Mouse (Mus musculus) layer of hippocampus, postnatal 36 days (tissue): ENCODE data around the gene Gm21992. TPM values are rescaled to one million over a fixed set of nuclear protein-coding genes. Genes with fewer than 3 reads are reported as not detected.
"Not testable (repeated sequence)": the region's sequence is repeated elsewhere in the genome, so short reads cannot be mapped to it uniquely, and the experiment has no call there.

Source experiments
- DNase-seq, 2 experiments: peaks; one replicate each; pipeline ENCODE4 v3.0.0; 2022
- total RNA-seq, 2 experiments: library from RNA; stranded (reverse); gene quantifications; 2 replicates each; pipeline ENCODE4 v1.2.3; 2021

Gene Gm21992
- total RNA-seq, 2 experiments from 2014 or later, result 17.3 to 19.8 TPM

- DNase-seq, result not testable (repeated sequence)
Measured at GRCm38 (mm10) chr19:4812334-4812949, 1.0 kb upstream of the Gm21992 start.

DNA sequence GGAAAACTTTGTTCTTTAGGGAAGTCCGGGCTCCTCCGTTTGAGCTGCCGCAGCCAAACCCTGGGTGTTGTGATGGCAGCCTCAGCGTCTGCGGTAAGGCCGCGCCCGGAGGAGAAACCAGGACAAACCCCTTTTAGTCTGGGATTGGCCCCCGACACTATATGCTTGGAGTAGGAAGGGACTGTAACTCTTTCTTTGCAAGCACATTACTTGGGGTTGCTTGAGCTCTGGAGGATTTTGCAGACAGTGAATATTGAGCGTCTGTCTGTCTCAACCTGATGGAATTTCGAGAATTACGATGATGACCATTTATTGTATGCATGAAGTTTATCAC lies 464 bp upstream of the Gm21992 start:
- no peak for DNase-seq

DNA sequence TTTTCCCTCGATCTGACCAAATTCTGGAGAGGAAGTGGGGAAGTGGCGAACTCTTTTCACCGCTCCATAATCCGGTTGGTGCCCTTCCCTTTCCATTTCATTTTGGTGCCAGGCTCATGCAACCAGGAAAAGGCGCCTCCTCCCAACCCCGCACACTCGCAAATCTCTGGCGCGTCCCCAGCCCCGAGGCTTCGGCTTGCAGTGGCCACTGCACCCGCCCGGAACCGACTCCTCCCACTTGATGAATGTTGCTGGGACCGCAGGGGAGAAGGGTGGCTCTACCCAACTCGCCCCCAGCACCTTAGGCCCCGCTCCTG lies 708 bp downstream of the Gm21992 start:
- DNase-seq, result no peak

- no peak for DNase-seq
Measured at GRCm38 (mm10) chr19:4810309-4810708, 1.1 kb downstream of the Gm21992 start.

DNA sequence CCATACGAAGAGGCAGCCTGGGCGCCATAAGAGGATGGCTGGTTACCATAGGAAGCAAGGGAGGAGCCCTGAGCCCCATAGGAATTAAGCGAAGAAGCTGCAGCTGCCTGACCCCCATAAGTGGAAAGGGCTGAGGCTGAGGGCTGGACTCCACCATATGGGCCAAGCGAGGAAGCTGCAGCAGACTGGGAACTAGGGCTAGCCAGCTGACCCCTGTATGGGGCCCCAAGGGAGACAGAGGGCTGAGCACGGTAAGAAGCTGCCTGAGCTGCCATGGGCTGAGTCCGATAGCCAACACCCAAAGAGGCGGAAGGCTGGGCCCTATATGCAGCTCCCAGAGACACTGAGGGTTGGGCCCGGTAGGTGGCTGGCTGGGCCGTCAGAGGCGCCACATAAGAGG lies 8.1 kb downstream of the Gm21992 start:
- no peak for DNase-seq

DNA sequence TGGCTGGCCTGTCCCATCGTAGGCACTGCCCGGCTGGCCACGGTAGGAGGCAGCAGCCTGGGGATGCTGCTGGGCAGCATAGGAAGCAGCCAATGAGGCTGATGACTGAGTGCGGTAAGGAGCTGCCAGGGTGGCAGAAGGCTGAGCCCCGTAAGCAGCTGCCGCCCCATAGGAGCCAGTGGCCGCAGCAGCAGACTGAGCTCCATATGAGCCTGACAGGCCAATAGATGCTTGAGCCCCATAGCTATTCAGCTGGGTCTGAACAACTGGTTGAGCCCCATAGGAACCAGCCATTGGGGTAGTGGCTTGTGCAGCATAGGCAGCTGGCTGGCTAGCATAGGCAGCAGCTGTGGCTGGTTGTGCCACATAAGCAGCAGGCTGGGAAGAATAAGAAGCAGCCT lies 8.7 kb downstream of the Gm21992 start:
- DNase-seq, result no peak

GRCm38 (mm10) chr19:4799083-4799482 lies 12.3 kb downstream of the Gm21992 start:
- no peak for DNase-seq

DNA sequence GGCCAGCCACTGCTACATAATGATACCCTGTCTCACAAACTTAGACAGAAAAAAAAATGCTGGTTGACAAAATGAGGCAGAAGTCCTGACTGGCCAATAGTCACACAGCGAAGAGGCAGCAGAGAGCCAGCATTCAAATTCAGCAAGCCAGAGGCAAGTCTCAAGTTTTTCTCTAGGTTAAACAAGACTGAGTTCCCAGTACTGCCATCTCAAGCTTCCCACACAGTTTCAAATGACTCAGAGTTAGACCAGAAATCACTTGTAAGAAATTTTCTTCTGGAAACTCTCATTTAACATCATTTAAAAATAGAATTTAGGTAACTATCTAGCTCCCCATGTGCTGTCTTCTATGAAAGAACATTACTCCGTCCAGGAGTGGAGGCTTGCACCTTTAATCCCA lies 13.6 kb downstream of the Gm21992 start:
- no peak for DNase-seq

DNA sequence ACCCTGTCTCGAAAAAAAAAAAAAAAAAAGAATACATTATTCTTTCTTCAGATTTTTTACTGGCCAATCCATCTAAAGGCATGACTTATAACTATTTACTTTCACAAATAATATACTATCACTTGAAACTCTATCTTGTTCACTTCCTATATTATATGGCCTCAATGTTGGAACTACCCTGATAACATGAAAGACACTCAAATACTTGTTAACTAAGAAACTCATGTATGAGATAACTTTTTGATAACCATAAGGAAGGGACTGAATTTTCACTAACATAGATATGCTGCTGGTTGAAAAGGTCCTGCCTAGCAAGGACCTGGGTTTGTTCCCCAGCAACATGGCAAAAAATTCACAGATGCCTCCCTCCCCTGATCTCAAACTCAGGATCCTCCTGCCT lies 15.5 kb downstream of the Gm21992 start:
- no peak for DNase-seq

- peak; percentile 96 to 97 for DNase-seq
Measured at GRCm38 (mm10) chr19:4793831-4794422, 17.5 kb downstream of the Gm21992 start, which contains the start of gene Rbm4. TSS of gene Rbm4 (minus strand) at chr19:4793901.

- no peak for DNase-seq
Measured at GRCm38 (mm10) chr19:4793281-4793830, 18.1 kb downstream of the Gm21992 start.

GRCm38 (mm10) chr19:4786313-4786712 lies 25.1 kb downstream of the Gm21992 start:
- DNase-seq, result no peak

GRCm38 (mm10) chr19:4785206-4785605 lies 26.2 kb downstream of the Gm21992 start:
- DNase-seq, result no peak

GRCm38 (mm10) chr19:4782891-4783290 lies 28.5 kb downstream of the Gm21992 start:
- DNase-seq, result no peak

GRCm38 (mm10) chr19:4772785-4773184 lies 38.6 kb downstream of the Gm21992 start:
- DNase-seq, result no peak

DNA sequence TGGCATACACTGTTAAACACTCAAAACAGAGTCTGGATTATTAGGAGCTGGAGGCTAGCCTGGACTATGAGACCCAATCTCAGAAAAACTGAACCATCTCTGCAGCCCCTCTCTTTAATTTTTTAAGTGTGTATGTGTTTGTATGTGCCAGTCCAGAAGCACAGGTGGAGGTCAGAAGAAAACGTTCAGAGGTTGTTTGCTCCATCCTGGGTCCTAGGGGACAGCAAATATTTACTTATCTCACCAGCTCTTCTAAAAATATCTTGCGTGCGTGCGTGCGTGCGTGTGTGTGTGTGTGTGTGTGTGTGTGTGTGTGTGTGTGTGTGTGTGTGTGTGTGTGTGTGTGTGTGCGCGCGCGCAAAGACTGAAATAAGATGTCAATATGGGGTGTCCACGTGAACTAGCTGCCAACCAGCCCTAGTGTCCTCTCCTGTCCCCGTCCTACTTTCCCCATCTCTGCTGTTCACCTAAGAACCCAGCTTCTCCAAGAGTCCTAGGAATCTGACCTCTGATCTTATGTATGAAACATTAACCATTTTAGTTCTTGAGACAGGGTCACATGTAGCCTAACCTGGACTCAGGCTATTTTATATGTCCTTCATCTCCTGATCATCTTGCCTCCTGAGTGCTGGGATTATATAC lies 43.8 kb downstream of the Gm21992 start:
- no peak for DNase-seq

GRCm38 (mm10) chr19:4762876-4763275 lies 48.5 kb downstream of the Gm21992 start:
- no peak for DNase-seq

- not testable (repeated sequence) for DNase-seq
Measured at GRCm38 (mm10) chr19:4760544-4760943, 50.9 kb downstream of the Gm21992 start.

DNA sequence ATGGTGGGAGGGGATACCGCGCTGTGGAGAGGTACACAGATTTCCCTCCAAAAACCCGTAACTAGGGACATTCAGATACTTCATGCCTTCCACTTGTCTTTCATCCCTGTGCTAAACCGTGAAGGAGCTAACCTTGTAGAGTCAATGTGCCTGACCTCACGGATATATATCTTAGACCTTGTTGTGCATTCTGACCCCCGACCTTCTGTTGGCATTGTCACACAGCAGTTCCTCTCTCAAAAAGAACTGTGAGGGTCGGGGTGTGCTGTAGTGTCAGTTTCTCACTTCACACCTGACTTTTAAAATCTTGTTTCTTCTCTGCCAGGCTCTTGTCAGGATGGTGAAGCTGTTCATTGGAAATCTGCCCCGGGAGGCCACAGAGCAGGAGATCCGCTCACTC lies 54.5 kb downstream of the Gm21992 start:
- DNase-seq, result no peak

- DNase-seq, result peak; percentile 96 to 97
Measured at GRCm38 (mm10) chr19:4756193-4756911, 55.1 kb downstream of the Gm21992 start, which contains the start of gene Rbm4b. TSS of gene Rbm4b (plus strand) at chr19:4756497.

DNA sequence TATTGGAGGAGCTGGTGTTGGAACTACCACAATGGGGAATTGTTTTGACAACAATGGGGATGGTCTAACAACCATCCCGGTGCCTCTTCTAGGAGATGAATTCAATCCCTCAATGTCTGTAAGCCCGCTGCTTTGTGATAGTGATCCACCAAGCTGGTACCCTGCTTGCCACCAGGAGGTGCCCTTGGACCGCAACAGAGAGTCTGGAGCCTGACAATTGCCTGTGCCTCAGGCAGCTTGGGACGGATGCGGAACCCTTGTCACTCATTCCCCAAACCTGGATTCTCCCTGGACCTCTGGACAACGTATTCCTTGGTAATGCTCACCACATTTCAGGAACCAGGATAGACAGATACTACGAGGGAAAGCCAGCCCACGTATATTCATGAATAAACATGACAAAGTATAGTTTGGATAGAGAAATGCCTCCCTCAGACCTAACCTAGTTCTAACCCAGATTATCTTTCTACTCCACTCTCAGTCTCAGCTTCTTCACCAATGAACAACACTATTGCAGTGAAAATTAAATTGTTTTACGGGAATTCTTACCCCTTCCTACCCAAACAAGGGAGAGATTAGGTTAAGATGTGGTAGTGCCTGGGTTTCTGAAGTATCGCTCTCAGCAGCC lies 55.7 kb downstream of the Gm21992 start:
- peak; percentile 86 to 89 for DNase-seq

GRCm38 (mm10) chr19:4749975-4750374 lies 61.4 kb downstream of the Gm21992 start:
- DNase-seq, result no peak

- no peak for DNase-seq
Measured at GRCm38 (mm10) chr19:4748493-4748892, 62.9 kb downstream of the Gm21992 start.
